Mouse (Mus musculus) CH12.LX (cell line): ENCODE measurements around the gene Bfsp1. TPM values are rescaled to one million over a fixed set of nuclear protein-coding genes. Genes with fewer than 3 reads are reported as not detected.

ENCODE experiments used
- DNase-seq: peaks from one replicate; pipeline ENCODE4 v3.0.0-alpha.2; 2013; ENCODE audit errors: extremely low read depth
- H3K27ac ChIP-seq: 2 replicates; pipeline ENCODE4 v1.5.1; 2012; ENCODE audit warnings: low read depth, mild to moderate bottlenecking, control low read depth, moderate library complexity; ENCODE audit not compliant: insufficient read depth
- H3K27me3 ChIP-seq: replicated peaks from 2 replicates; pipeline ENCODE3; 2012; ENCODE audit warnings: inconsistent platforms
- H3K36me3 ChIP-seq, 2 experiments: replicated peaks in 1 of 2; 2 replicates each; pipeline versions ENCODE3 to v1.6.1; 2012; ENCODE audit warnings: inconsistent platforms in 1 of 2, low read length in 1 of 2, mild to moderate bottlenecking in 1 of 2, mixed read lengths in 1 of 2, moderate library complexity in 1 of 2; ENCODE audit not compliant: control insufficient read depth in 1 of 2, insufficient read depth in 1 of 2
- H3K4me1 ChIP-seq, 2 experiments: 2 replicates each; pipeline ENCODE4 v1.6.1; 2012; ENCODE audit warnings: inconsistent platforms in 1 of 2, moderate library complexity in 1 of 2; ENCODE audit not compliant: insufficient read depth in 2 of 2, control insufficient read depth in 1 of 2
- H3K4me2 ChIP-seq: 2 replicates; pipeline ENCODE4 v1.6.1; 2012; ENCODE audit warnings: low read depth, mild to moderate bottlenecking, control low read depth; ENCODE audit not compliant: poor library complexity, insufficient read depth, severe bottlenecking
- H3K4me3 ChIP-seq, 3 experiments: fragments of 150-350 bp in 1 of 3; sonication (generic) in 1 of 3; replicated peaks in 1 of 3; 2 replicates each; pipeline versions ENCODE3 to v1.5.1; 2011 to 2012; ENCODE audit warnings: low read depth in 2 of 3, low read length in 2 of 3, mild to moderate bottlenecking in 2 of 3, moderate library complexity in 2 of 3, control low read depth in 1 of 3, improper control_type of control experiment in 1 of 3, inconsistent platforms in 1 of 3, mixed read lengths in 1 of 3; ENCODE audit not compliant: poor library complexity in 1 of 3
- H3K79me2 ChIP-seq: replicated peaks from 2 replicates; pipeline ENCODE4 v1.6.1; 2012; ENCODE audit warnings: mild to moderate bottlenecking, moderate library complexity; ENCODE audit not compliant: control insufficient read depth, poor library complexity, insufficient read depth, severe bottlenecking; ENCODE audit errors: extremely low read depth
- H3K9ac ChIP-seq: 2 replicates; pipeline ENCODE4 v1.6.1; 2012; ENCODE audit warnings: low read depth, mild to moderate bottlenecking, control low read depth, moderate library complexity; ENCODE audit not compliant: insufficient read depth
- H3K9me3 ChIP-seq: replicated peaks from 2 replicates; pipeline ENCODE3; 2012; ENCODE audit warnings: low read length, inconsistent platforms, mixed read lengths
- BHLHE40 ChIP-seq: IDR thresholded peaks from 2 replicates; pipeline ENCODE4 v1.6.1; 2011; ENCODE audit warnings: mild to moderate bottlenecking, low read depth, low read length, improper control_type of control experiment
- CHD2 ChIP-seq: IDR thresholded peaks from 2 replicates; pipeline ENCODE4 v1.6.1; 2011; ENCODE audit warnings: low read length, improper control_type of control experiment
- CTCF ChIP-seq, 2 experiments: IDR thresholded peaks in 1 of 2; conservative IDR thresholded peaks in 1 of 2; 2 replicates each; pipeline ENCODE4 v1.5.1; 2011 to 2012; ENCODE audit warnings: low read depth in 2 of 2, low read length in 2 of 2, improper control_type of control experiment in 1 of 2, inconsistent platforms in 1 of 2, mild to moderate bottlenecking in 1 of 2, moderate library complexity in 1 of 2
- ELF1 ChIP-seq: IDR thresholded peaks from 2 replicates; pipeline ENCODE4 v1.6.1; 2014; ENCODE audit warnings: low read depth, mild to moderate bottlenecking, inconsistent platforms, low read length, improper control_type of control experiment
- EP300 ChIP-seq: IDR thresholded peaks from 2 replicates; pipeline ENCODE4 v1.6.1; 2011; ENCODE audit warnings: low read length, improper control_type of control experiment
- ETS1 ChIP-seq: conservative IDR thresholded peaks from 2 replicates; pipeline ENCODE4 v1.6.1; 2012; ENCODE audit warnings: low read depth, mild to moderate bottlenecking, inconsistent platforms, low read length, improper control_type of control experiment, moderate library complexity
- GABPA ChIP-seq: IDR thresholded peaks from 2 replicates; pipeline ENCODE4 v1.6.1; 2012; ENCODE audit warnings: low read depth, low read length, improper control_type of control experiment, inconsistent platforms; ENCODE audit not compliant: insufficient replicate concordance
- IRF4 ChIP-seq: IDR thresholded peaks from 2 replicates; pipeline ENCODE4 v1.6.1; 2014; ENCODE audit warnings: low read depth, mild to moderate bottlenecking, inconsistent platforms, low read length, improper control_type of control experiment
- JUN ChIP-seq: IDR thresholded peaks from 2 replicates; pipeline ENCODE4 v1.6.1; 2011; ENCODE audit warnings: low read depth, mild to moderate bottlenecking, low read length, improper control_type of control experiment, moderate library complexity; ENCODE audit not compliant: insufficient read depth
- JUND ChIP-seq: conservative IDR thresholded peaks from 2 replicates; pipeline ENCODE4 v1.6.1; 2011; ENCODE audit warnings: low read depth, low read length, improper control_type of control experiment
- KAT2A ChIP-seq: IDR thresholded peaks from 2 replicates; pipeline ENCODE4 v1.6.1; 2012; ENCODE audit warnings: low read length, improper control_type of control experiment, inconsistent platforms; ENCODE audit not compliant: insufficient replicate concordance
- MAFK ChIP-seq: IDR thresholded peaks from 2 replicates; pipeline ENCODE4 v1.6.1; 2011; ENCODE audit warnings: low read length, improper control_type of control experiment; ENCODE audit not compliant: insufficient replicate concordance
- MAX ChIP-seq: IDR thresholded peaks from 2 replicates; pipeline ENCODE4 v1.6.1; 2011; ENCODE audit warnings: low read length, improper control_type of control experiment
- MAZ ChIP-seq: IDR thresholded peaks from 2 replicates; pipeline ENCODE4 v1.6.1; 2012; ENCODE audit warnings: low read depth, mild to moderate bottlenecking, inconsistent platforms, low read length, improper control_type of control experiment, moderate library complexity
- MXI1 ChIP-seq: IDR thresholded peaks from 2 replicates; pipeline ENCODE4 v1.6.1; 2011; ENCODE audit warnings: mild to moderate bottlenecking, low read depth, low read length, improper control_type of control experiment
- MYC ChIP-seq: IDR thresholded peaks from 2 replicates; pipeline ENCODE4 v1.6.1; 2011; ENCODE audit warnings: low read depth, mild to moderate bottlenecking, improper control_type of control experiment, low read length
- NELFE ChIP-seq: IDR thresholded peaks from 2 replicates; pipeline ENCODE4 v1.6.1; 2011; ENCODE audit warnings: low read depth, low read length, improper control_type of control experiment
- NRF1 ChIP-seq: IDR thresholded peaks from 2 replicates; pipeline ENCODE4 v1.6.1; 2014; ENCODE audit warnings: low read depth, mild to moderate bottlenecking, inconsistent platforms, low read length, improper control_type of control experiment, moderate library complexity
- PAX5 ChIP-seq: IDR thresholded peaks from 2 replicates; pipeline ENCODE4 v1.6.1; 2012; ENCODE audit warnings: low read length, inconsistent platforms, mixed read lengths
- RAD21 ChIP-seq: IDR thresholded peaks from 2 replicates; pipeline ENCODE4 v1.6.1; 2011; ENCODE audit warnings: low read depth, mild to moderate bottlenecking, low read length, improper control_type of control experiment, moderate library complexity
- RCOR1 ChIP-seq: conservative IDR thresholded peaks from 2 replicates; pipeline ENCODE4 v1.6.1; 2012; ENCODE audit warnings: low read depth, mild to moderate bottlenecking, inconsistent platforms, low read length, improper control_type of control experiment
- SIN3A ChIP-seq: IDR thresholded peaks from 2 replicates; pipeline ENCODE4 v1.6.1; 2012; ENCODE audit warnings: low read length, improper control_type of control experiment, inconsistent platforms
- SMC3 ChIP-seq: IDR thresholded peaks from 2 replicates; pipeline ENCODE4 v1.6.1; 2011; ENCODE audit warnings: low read depth, low read length, improper control_type of control experiment
- TCF12 ChIP-seq: IDR thresholded peaks from 2 replicates; pipeline ENCODE4 v1.6.1; 2014; ENCODE audit warnings: low read depth, mild to moderate bottlenecking, inconsistent platforms, low read length, improper control_type of control experiment
- USF1 ChIP-seq: IDR thresholded peaks from 2 replicates; pipeline ENCODE4 v1.6.1; 2014; ENCODE audit warnings: low read depth, mild to moderate bottlenecking, inconsistent platforms, low read length, improper control_type of control experiment
- ZKSCAN1 ChIP-seq: IDR thresholded peaks from 2 replicates; pipeline ENCODE4 v1.6.1; 2012; ENCODE audit warnings: low read depth, inconsistent platforms, low read length, improper control_type of control experiment, borderline replicate concordance
- ZNF384 ChIP-seq: IDR thresholded peaks from 2 replicates; pipeline ENCODE4 v1.6.1; 2012; ENCODE audit warnings: low read depth, low read length, improper control_type of control experiment, inconsistent platforms
- dilution Hi-C: fragments of 300-500 bp; cut with MboI; formaldehyde crosslinking; loops from 2 replicates; pipeline ENCODE4 v1.14.3; 2020; ENCODE audit warnings: low sequenced_read_pairs; ENCODE audit not compliant: extremely low pct_unique_long_range_greater_than_20kb, extremely low pct_ligation_motif_present
- in situ Hi-C: fragments of 300-500 bp; cut with MboI; formaldehyde crosslinking; loops from 3 replicates; pipeline ENCODE4 v1.14.3; 2019; ENCODE audit warnings: low sequenced_read_pairs, low pct_ligation_motif_present, low pct_unique_long_range_greater_than_20kb, mixed read lengths
- polyA plus RNA-seq: library from polyadenylated mRNA; unstranded; fragments of >175 nt; gene quantifications from 2 replicates; pipeline ENCODE4 v1.2.1, GENCODE M21; 2012; ENCODE audit warnings: low read depth; ENCODE audit not compliant: insufficient read length
- total RNA-seq, 2 experiments: library from RNA; depleted of rRNA; stranded (reverse); fragments of 300-350 nt in 1 of 2; fragments of >200 nt in 1 of 2; gene quantifications; 2 replicates each; pipeline ENCODE4 v1.2.3; 2012 to 2014

Gene Bfsp1
- total and polyA plus RNA-seq, 3 experiments: 0.19 to 0.21 TPM; not detected in 1

- peak; percentile 38; the same call in 1 of the 2 replicates for TF ChIP-seq MAZ
- TF ChIP-seq NRF1: peak; percentile 28; the same call in 1 of the 2 replicates
- no peak for TF ChIP-seq RAD21
- no peak for TF ChIP-seq SMC3
- peak; percentile 61 for TF ChIP-seq ETS1
- peak; percentile 79 for TF ChIP-seq TCF12
- TF ChIP-seq CHD2: no peak
- peak; percentile 28; the same call in 1 of the 2 replicates for TF ChIP-seq BHLHE40
- TF ChIP-seq MXI1: no peak
- no peak for TF ChIP-seq CTCF (conservative IDR thresholded peaks at IDR 0.05 in 1 of 2, IDR thresholded peaks at IDR 0.05 in 1 of 2; ENCODE audit: low read depth in 2 of 2, low read length in 2 of 2)
Measured at GRCm38 (mm10) chr2:143909230-143909629, 46.3 kb upstream of the Bfsp1 start (continued).

GRCm38 (mm10) chr2:143904896-143905295 is 41.9 kb upstream of the Bfsp1 start:
- Histone ChIP-seq H3K79me2 (no peaks in the 10 kb centered on the region), H3K9me3 (no peaks in the 10 kb centered on the region), H3K4me2 (no peak overlapping the region), H3K4me3 (no peak overlapping the region), H3K27ac (no peak overlapping the region), H3K27me3 (no peaks in the 10 kb centered on the region), H3K4me1 (peaks cover 18 to 56% of the 10 kb centered on the region in 2 experiments; a peak in 3 of 4 replicates)
- no peak for DNase-seq
- in situ Hi-C loops (no loop called here), dilution Hi-C loops (no loop called here)
- no peak for TF ChIP-seq MAX
- no peak for TF ChIP-seq MAFK
- no peak for TF ChIP-seq JUN
- no peak for TF ChIP-seq JUND
- TF ChIP-seq ZNF384: no peak
- no peak for TF ChIP-seq PAX5
- TF ChIP-seq MYC: no peak
- TF ChIP-seq NELFE: no peak
- no peak for TF ChIP-seq RCOR1
- no peak for TF ChIP-seq IRF4
- TF ChIP-seq ELF1: no peak
- no peak for TF ChIP-seq USF1
- no peak for TF ChIP-seq SIN3A
- TF ChIP-seq EP300: no peak
- no peak for TF ChIP-seq ZKSCAN1
- TF ChIP-seq RAD21: no peak
- no peak for TF ChIP-seq GABPA
- no peak for TF ChIP-seq KAT2A
- TF ChIP-seq, all 38 proteins: peak for 0
- H3K36me3 ChIP-seq: no peaks in the 10 kb centered on the region
- no peak overlapping the region for H3K9ac ChIP-seq
